Mouse (Mus musculus) adrenal gland, postnatal 10 days (tissue): ENCODE results near the gene Dctn2. TPM values are rescaled to one million over a fixed set of nuclear protein-coding genes. Genes with fewer than 3 reads are reported as not detected.

Experiments used
- DNase-seq: peaks from one replicate; pipeline ENCODE4 v3.0.0; 2021; ENCODE audit warnings: mixed read lengths
- long read RNA-seq, 2 experiments: library from polyadenylated mRNA; stranded (forward); transcript quantifications; one replicate each; pipeline ENCODE4 v2.0.0; 2021
- total RNA-seq, 2 experiments: library from RNA; stranded (reverse); gene quantifications; 2 replicates each; pipeline ENCODE4 v1.2.3; 2021

Dctn2 gene
- total RNA-seq, result 100 to 1,000 TPM; 151 to 164 TPM
- long read RNA-seq, experiment 1, transcript Dctn2-201 (14 exons, 1,784 nt), result major isoform, 152 of 315 reads
- long read RNA-seq, experiment 1, partial matches to known transcripts, result 31 of 315 reads
- long read RNA-seq, experiment 1, other reads (novel, unspliced or antisense), result 131 of 315 reads
- long read RNA-seq, experiment 2, transcript Dctn2-201 (14 exons, 1,784 nt), result major isoform, 74 of 161 reads
- long read RNA-seq, experiment 2, partial matches to known transcripts, result 6 of 161 reads
- long read RNA-seq, experiment 2, other reads (novel, unspliced or antisense), result 81 of 161 reads

DNA sequence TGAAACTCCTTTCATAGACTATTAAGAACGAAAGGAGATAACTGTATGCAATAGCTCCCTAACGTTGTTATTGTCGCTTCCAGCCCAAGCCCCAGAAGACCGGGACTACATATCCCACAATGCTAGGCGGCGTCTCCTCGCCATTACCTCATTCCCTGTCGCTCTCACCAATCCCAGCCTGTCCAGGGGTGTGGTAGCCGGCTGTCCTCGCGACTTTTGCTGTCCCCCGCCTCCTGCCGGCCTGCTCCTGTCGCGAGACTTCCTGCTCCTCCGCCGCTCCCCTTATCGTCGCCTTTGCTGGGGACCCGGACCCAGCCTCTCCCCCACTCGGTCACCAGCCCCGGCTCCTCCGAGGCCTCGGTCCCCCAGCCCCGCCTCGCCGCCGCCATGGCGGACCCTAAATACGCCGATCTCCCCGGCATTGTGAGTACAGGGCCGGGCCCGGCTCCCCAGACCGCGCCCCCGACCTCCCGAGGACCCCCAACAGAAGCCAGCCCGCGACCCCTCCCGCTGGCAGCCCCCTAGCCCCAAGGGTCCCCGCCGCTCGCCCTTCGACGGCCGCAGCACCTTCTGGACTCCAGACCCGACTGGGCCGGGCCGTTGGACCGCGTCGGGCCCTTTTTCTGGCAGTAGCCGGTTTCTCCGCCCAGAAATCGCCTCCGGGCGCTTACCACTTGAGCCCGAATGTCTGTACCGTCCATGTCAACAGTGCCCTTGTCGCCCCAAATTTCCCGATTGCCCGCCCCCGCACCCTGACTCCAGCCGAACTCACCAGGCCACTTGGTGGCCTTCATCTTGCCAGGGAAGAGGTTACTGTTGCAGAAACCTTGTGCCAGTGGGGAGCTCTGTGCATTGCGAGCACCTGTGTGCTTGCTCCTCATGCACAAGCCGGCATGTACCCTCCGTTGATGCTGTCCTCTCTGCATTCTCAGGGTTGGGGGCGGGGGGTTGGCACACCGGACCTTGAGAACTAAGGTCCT lies at the start of gene Dctn2:
TSS of gene Dctn2 (plus strand) at position 257 of the 980 bp plus-strand sequence.
- DNase-seq, result peak; percentile 95

DNA sequence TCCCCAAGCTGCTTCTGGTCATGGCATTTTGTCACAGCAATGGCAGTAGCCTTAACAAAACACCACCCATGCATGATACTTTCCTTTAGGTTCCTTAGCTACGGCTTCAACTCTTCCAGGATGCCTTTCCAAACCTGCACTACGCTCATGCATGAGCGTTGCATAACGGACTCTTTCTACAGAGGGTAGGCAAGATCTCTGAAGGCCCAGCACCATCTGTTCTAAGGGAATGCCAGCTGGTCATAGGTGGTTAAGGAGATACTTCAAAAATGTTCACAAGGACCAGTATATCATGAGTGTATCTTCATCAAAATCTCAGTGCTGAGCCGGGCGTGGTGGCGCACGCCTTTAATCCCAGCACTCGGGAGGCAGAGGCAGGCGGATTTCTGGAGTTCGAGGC lies 49.7 kb upstream of the Dctn2 start:
- no peak for DNase-seq

DNA sequence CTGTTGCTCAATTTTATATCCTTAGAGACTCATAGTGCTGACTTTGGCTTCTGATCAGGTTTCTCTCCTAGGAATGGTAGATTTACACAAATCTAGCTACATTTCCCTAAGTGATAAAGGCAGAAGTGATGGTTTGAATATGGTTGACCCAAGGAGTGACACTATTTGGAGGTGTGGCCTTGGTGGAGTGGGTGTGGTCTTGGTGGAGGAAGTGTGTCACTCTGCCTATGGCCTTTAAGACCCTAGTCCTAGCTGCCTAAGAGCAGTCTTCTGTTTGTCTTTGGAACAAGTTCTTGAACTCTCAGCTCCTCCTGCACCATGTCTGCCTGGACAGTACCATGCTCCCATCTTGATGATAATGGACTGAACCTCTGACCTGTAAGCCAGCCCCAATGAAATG lies 49.0 kb upstream of the Dctn2 start:
- DNase-seq, result no peak

DNA sequence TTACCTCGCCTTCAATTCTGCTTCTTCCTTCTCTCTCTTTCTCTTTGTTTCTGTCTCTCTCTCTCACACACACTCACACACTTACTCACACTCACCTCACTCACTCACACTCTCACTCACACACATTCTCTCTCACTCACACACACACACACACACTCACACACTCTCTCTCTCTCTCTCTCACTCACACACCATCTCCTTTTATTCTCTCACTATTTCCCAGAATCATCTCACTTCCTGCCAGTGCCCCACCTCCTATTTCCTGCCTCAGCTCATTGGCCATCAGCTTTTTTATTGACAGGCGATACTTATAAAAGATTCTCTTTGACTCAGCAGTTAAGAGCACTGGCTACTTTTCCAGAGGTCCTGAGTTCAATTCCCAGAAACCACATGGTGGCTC lies 47.8 kb upstream of the Dctn2 start:
- no peak for DNase-seq

DNA sequence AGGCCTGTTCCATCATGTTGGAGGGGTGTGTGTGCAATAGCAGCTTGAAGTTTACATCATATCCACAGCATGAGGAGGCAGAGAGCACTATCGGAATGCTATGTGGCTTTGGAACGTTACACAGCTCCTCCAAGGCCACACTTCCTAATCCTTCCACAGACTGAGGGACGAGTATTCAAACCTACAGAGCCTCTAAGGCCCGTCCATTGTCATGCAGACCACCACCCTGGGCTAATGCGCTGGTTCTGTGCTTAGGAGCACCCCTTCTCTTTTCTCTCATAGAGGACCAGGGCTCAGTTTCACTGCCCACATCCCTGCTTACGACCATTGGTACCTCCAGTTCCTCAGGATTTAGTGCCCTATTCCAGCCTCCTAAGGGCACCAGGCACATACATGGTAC lies 41.0 kb upstream of the Dctn2 start:
- no peak for DNase-seq

DNA sequence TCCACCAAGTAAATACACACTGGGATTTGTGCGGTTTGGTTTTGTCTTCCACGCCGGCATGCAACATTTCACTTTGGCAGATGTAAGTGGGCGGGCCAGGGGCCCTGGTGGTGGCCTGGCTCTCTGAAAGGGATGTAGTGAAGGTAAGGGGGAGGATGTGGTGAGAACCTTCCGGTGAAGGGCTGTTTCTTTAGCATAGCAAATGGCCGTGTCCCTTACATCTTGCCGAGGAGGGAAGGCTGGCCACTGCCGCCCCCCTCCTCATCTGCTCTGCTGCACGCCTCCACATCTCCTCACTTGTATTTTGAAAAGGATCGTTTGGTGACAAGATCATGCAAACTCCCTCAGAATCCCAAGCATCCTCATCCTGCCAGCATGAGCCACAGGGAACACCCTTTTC lies 40.4 kb upstream of the Dctn2 start:
- no peak for DNase-seq

DNA sequence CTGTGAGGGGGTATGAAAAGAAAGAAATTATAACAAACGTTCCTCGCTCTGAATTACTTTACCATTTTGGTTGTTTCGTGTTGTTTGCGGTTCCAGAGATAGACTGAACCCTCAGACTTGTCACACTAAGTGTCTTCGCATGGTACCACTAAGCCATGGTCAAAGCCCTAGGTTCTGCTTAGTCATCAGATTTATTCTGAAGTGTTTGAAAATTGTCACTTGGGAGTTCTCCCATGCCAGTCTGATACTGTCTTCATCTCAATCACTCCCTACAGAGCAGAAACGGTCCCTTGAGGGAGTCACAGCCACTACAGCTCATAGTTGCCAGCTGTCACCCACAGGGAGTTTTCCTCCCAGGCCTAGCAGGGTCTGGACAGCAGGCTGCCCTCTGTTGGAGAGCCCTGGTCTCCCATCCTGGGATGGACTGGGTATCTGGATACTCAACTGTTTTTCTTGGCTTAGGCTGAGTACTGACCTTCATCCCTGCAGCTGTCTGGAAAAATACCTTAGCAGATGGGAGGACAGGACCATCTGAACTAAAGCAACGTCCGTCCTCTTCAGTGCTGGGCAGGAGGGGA lies 39.8 kb upstream of the Dctn2 start:
- peak; percentile 67 for DNase-seq

DNA sequence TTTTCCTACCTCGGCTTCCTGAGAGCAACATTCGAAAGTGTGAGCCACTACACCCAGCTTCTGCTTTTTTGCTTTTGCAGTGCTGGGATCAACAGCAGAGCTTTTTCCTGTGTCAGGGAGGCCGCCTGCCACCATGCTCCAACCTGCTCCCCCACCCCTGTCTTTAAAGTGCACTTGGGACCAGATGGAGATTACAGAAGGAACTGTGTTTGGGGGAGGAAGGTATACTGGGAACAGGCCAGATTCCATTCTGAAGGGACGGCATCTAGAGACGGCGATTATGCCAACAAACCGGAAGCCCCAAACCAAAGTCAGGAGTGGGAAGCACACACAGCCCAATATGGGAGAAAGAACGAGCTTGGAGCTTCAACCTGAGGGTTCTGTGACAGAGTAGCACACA lies 39.0 kb upstream of the Dctn2 start:
- DNase-seq, result no peak

DNA sequence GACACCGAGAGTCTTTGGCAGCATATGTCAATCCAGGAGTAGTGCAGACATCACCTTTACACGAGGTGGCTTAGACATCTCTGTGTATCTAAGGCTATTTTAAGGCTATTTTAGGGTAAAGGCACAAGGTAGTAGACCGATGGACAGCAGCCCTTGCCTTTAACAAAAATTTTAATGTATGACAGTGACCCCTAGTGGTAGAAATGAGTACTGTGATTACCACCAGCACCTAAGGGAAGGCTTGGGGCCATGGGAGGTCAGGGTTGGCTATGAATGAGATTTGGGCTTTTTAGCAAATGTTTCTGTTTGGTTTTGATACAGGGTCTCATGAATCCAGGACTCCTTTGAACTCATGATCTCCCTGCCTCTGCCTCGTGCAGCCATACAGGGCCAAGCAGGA lies 37.3 kb upstream of the Dctn2 start:
- DNase-seq, result peak; percentile 56

DNA sequence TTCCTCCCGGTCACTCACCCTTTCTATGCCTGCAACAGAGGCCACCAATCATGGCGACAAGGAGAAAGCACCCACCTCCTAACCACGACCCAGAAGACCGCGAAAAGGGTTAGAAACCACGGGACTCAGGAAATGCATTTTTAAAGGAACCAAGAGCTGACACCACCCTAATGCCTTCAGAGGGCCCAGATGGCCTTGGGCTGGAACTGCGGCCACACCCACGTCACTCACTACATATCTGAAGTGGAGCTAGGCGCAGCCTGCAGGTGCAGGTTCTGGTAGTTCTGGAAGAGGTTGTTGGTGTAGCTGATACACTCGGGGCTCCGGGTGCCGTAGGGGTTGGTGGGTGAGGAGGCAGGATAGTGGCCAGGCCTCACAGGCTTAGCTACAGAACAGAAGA lies 35.5 kb upstream of the Dctn2 start:
- no peak for DNase-seq

DNA sequence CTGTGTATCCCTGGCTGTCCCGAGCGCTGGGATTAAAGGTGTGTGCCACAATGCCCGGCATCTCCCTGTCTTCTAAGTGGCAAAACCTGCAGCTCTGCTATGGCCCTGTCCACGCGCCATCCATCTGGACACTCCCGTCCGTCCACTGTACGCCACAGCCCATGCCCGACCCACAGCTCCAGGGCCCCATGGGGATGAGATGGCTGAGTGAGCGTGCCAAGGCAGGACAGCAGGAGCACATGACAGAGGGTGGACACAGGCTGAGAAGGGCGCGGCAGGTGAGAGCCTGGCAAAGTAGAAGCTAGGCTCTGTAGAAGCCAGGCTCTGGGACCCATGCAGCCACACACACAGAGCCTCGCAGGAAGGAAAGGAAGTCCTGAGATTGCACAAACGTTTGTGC lies 34.4 kb upstream of the Dctn2 start:
- DNase-seq, result no peak

DNA sequence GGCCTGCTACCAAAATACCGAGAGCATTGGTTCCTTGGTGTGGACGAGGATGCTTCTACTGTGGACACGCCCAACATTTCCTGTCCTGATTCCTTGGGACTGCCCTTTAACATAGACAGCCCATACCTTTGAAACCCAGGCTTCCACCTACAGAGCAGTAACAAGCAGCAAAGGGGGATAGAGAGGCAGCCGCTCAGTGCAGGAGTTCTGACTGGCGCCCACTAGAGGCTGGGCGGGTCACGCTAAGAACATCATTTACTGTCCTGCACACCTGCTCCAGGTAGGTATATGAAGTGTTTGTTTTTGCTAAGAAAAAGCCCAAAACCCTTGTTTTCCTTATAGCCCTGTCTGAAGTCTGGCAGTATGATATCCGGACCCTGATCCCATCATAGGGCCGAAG lies 33.0 kb upstream of the Dctn2 start:
- DNase-seq, result no peak

DNA sequence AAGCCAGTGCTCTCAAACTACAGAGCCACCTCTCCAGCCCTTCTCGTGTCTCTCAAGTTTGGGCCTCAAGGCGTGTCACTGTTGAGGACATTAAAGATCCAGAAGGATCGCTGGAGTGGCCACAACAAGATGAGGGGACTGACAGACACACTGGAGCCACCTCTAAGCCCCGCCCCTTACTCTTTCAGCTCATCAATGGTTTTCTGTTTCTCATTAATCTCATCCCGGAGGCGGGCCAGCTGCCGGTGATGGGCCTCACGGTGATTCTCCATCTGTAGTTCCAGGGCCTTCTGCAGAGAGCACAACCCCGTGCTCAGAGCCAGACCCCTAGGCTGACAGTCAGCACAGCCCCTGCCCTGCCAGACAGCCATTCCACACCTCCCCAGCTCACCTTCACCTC lies 29.6 kb upstream of the Dctn2 start:
- no peak for DNase-seq

DNA sequence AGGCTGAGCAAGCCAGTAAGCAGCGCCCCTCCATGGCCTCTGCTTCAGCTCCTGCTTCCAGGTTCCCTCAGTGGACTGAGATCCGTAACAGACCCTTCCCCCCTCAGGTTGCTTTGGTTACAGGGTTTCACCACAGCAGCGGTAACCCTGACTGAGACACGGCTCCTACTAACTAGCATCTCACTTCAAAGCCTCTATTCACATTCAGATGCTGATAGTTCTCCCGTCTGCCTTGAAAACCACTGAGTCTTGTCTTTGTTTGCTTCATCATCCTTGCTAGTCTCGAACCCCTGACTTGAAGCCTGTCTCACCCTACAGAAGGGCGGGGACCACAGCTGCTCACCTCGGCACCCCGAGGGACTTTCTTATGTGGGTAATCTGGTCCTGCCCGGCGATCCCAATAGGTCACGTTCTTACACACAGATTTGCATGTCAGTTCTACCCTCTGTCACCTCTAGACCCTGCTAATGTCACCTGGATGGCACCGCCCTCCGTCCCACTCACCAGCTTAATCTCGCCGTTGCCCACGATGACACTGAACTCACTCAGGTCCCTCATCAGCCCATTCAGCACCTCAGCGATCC lies 27.8 kb upstream of the Dctn2 start:
- no peak for DNase-seq

DNA sequence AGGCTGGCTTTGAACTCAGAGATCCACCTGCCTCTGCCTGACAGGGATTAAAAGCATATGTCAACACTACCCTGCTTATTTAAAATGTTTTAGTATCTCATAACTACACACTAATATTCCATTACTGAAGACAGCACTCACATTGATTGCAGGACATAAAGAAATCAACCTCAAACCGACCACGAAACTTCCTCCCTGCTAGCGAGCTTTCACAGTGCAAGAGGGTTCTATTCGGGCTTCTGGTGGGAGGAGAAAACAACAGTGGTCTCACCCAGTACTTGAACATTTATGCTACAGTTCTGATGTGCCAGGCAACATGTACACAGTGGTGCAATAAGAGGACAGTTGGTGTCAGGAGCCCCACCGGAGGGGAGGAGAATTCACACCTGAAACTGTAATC lies 15.4 kb upstream of the Dctn2 start:
- DNase-seq, result no peak

DNA sequence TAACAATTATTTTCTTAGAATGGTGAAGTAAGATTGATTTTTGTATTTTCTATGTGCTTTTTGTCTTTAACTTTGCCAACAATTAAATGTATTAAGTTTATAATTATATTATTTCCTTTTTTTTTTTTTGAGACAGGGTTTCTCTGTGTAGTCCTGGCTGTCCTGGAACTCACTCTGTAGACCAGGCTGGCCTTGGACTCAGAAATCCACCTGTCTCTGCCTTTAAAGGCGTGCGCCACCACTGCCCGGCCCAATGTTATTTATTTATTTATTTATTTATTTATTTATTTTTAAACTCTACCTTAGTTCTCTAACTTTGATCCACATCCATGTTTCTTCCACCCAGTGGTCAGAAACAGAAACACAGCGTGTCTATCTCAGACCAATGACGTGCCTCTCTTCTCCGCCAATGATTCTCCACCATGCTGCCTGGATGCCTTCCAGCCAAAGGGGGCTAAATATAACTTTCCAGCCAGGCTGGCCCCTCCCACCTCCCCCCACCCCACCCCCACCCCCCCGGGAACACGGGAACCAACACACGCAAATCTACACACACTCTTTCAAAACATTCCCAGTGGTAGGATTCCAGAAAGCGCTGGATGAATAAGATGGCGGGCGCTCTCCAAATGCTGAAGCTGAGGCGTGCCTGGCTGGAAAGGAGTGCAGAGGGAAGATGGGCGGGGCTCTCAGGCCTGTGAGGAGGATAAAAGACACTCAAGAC lies 10.4 kb upstream of the Dctn2 start:
- peak; percentile 79 for DNase-seq

DNA sequence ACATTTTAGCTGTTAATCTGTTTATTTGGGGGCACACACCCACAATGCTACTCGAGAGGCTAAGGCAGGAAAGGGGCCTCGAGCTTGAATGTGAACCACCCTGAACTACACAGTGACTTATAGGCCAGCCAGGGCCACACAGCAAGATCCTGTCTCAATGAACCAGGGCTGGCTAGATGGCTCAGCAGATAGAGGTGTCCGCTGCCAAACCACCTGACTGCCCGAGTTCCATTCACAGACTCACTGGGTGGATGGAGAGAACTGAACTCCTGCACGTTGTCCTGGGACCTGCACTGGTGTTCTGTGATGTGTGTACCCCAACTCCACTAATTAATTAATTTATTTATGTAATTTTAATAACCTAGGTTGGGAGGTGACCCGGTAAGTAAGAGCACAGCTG lies 8.4 kb upstream of the Dctn2 start:
- DNase-seq, result no peak

DNA sequence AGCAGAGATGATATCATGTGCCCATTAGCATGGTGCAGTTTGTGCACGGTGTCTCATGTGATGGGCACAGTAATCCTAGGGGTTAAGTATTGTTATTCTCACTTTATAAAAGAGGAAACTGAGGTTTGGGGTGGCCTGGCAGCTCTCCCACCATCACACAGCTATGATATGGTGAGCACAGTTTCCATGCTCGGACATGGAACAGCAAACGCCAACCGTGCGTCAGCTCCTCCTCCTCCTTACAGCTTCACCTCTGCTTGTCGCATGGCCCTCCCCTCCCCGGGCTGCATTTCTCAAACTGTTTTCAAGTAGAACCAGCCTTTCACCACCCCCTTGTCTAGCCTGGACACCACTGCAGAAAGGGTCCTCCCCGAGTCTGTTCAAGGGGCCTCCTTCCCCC lies 7.7 kb upstream of the Dctn2 start:
- no peak for DNase-seq

DNA sequence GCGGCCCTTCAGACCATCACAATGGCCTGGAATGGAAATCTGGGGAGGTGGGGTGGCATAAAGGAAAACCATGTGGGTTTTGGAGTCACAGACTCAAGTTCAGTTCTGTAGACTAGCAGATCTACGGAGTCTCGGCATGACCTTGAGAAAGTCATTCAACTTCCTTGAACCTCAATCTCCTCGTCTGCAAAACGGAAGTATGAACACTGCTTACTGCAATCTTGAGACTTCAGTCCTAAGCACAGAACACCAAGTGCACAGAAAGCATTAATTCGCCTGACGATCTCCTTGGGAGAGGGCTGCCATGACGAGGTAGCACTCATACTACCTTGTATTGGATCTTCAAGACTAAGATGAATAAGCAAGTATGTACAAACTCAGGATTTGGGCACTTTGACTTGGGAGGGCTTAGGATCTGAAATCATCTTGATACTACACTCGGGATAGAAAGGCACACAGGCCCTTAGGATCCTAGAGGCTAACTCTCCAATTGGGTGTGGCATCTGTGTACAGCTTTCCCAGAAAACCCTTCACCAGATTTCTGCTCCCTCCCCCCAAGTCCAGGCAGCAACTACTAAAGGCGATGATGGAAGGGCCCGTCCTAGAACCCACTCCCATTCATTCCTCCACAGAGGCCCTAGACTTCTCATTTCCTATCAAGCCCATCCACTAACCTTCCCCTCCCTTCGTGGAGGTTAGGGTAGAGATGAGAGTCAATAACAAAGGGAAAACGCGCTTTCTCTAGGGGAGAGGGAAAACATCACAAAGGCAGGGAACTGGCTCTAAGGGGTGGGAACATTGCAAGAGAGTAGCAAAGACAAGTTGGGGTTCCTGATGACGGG lies 4.2 kb upstream of the Dctn2 start:
- DNase-seq, result no peak

DNA sequence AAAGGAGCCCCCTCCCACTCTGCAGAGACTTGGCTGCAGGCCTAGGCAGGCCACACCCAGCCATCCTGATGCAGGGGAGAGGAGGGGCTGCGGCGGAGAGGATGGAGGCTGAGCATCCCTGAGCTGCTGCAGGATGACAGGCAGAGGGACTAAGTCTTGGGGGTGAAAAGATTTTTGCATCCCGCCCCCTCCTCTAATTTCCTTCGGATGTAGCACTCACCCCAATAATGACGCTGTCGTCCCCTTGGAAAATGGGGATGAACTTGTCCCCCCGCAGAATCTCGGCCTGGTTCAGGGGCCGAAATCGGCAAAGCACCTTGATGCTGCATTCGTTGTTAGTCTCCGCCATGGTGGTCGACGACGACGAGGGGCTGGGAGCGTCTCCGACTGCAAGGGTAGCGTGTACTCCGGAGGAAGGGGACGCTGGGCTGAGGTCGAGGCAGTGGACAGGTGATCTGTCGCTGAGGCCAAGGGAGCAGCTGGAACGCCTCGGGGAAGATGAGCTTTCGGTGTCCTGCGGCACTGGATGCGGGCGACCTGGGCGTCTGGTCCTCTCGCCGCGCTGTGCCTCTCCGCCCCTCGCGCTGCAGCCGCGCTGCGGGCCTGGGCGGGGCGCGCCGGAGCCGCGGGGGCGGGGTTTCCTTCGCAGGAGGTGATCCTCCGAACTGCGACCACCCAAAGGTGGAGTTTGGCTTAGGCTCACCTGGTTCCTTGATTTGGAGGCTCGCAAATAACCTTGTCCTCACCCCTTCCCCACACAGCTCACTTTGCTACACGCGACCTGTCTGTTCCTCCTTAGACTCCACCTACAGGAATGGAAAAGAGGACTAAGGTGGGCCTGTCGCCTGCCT lies 3.4 kb upstream of the Dctn2 start, which contains the start of gene Kif5a:
TSS of gene Kif5a (minus strand) at position 801 of the 851 bp plus-strand sequence.
- peak; percentile 56 for DNase-seq
